Mouse (Mus musculus) embryonic facial prominence, embryonic 14.5 days (tissue): ENCODE results near the gene Timeless. TPM values are rescaled to one million over a fixed set of nuclear protein-coding genes. Genes with fewer than 3 reads are reported as not detected.
A peak's percentile ranks its signal among the peaks of the same experiment; 100 is the strongest.

Source experiments
- ATAC-seq: fragments of 200-750 bp; cut with Nextera tagmentation; 2 replicates; pipeline ENCODE4 v1.8.0; 2017; ENCODE audit warnings: low read depth, moderate number of reproducible peaks, moderate TSS enrichment
- DNase-seq: peaks from one replicate; pipeline ENCODE4 v3.0.0-alpha.2; 2015; ENCODE audit warnings: low spot score
- H3K27ac ChIP-seq: fragments of 300-500 bp; sonication (generic); replicated peaks from 2 replicates; pipeline ENCODE4 v1.5.1; 2014; ENCODE audit warnings: low read depth, mild to moderate bottlenecking, low read length, moderate library complexity
- H3K27me3 ChIP-seq: fragments of 300-500 bp; sonication (generic); replicated peaks from 2 replicates; pipeline ENCODE4 v1.6.1; 2014; ENCODE audit warnings: low read length; ENCODE audit not compliant: control insufficient read depth, insufficient read depth
- H3K36me3 ChIP-seq: fragments of 300-500 bp; sonication (generic); 2 replicates; pipeline ENCODE4 v1.6.1; 2014; ENCODE audit warnings: low read length, mixed read lengths; ENCODE audit not compliant: control insufficient read depth, insufficient read depth
- H3K4me1 ChIP-seq: fragments of 300-500 bp; sonication (generic); 2 replicates; pipeline ENCODE4 v1.6.1; 2014; ENCODE audit warnings: antibody characterized with exemption, low read length; ENCODE audit not compliant: control insufficient read depth, insufficient read depth
- H3K4me2 ChIP-seq: fragments of 300-500 bp; sonication (generic); 2 replicates; pipeline ENCODE4 v1.6.1; 2014; ENCODE audit warnings: low read depth, mild to moderate bottlenecking, low read length, moderate library complexity, mixed read lengths
- H3K4me3 ChIP-seq: fragments of 300-500 bp; sonication (generic); 2 replicates; pipeline ENCODE4 v1.5.1; 2014; ENCODE audit warnings: low read depth, mild to moderate bottlenecking, low read length
- H3K9ac ChIP-seq: fragments of 300-500 bp; sonication (generic); 2 replicates; pipeline ENCODE4 v1.6.1; 2014; ENCODE audit warnings: low read depth, mild to moderate bottlenecking, low read length, moderate library complexity, mixed read lengths
- H3K9me3 ChIP-seq: fragments of 300-500 bp; sonication (generic); 2 replicates; pipeline ENCODE4 v1.6.1; 2016; ENCODE audit warnings: low read length; ENCODE audit not compliant: control insufficient read depth
- WGBS: fragments of 180-500 bp; shearing (Covaris S2); extraction: QIAGEN DNeasy Blood & Tissue Kit; methylation state at CpG from one replicate; pipeline ENCODE4 v1.1.7; 2014; 5-methylcytosine and 5-hydroxymethylcytosine counted together
- polyA plus RNA-seq: library from polyadenylated mRNA; unstranded; fragments of >200 nt; fragmentation: Nextera tagmentation; extraction: Ambion mirVana; gene quantifications from 2 replicates; pipeline ENCODE4 v1.2.1, GENCODE M21; 2014

The Timeless gene
- polyA plus RNA-seq, 1 experiment from 2014 or later: 35.4 TPM

GRCm38 (mm10) chr10:128298702-128299171 is 66.9 kb downstream of the Timeless start, which contains the start of gene Il23a:
TSS of gene Il23a (minus strand) at chr10:128298752.
- Histone ChIP-seq H3K9me3 (no peaks in the 10 kb centered on the region), H3K36me3 (no peaks in the 10 kb centered on the region), H3K4me2 (no peak within 1 kb of the TSS), H3K27ac (no peak within 1 kb of the TSS), H3K9ac (peak within 1 kb of the TSS; percentile 26; the same call in 1 of the 2 replicates), H3K4me3 (no peak within 1 kb of the TSS), H3K4me1 (peaks cover 6% of the 10 kb centered on the region; the same call in 1 of the 2 replicates), H3K27me3 (no peaks in the 10 kb centered on the region)
- DNase-seq (no peak), ATAC-seq (no peak)
- 79% methylated on average over 11 of the region's 11 CpGs for WGBS

GRCm38 (mm10) chr10:128302357-128302756 is 70.5 kb downstream of the Timeless start:
- 34% methylated on average over 3 of the region's 3 CpGs for WGBS
- peak overlapping the region; percentile 97 for H3K27ac ChIP-seq
- peak overlapping the region; percentile 78 for H3K4me2 ChIP-seq
- H3K36me3 ChIP-seq: 0 out of 2 replicates have a peak, but pooled peaks cover 7% of the 10 kb centered on the region
- H3K27me3 ChIP-seq: no peaks in the 10 kb centered on the region
- H3K4me1 ChIP-seq: peaks cover 13% of the 10 kb centered on the region; the same call in 1 of the 2 replicates
- no peak for DNase-seq
- ATAC-seq: no peak
- H3K4me3 ChIP-seq: peak overlapping the region; percentile 71
- H3K9me3 ChIP-seq: no peaks in the 10 kb centered on the region
- peak overlapping the region; percentile 90 for H3K9ac ChIP-seq

Other genes starting within 250 kb of the Timeless start
- 0.75 TPM in 1 of 2 replicates, not detected in the other for gene Hsd17b6, start 224.5 kb upstream of the Timeless start, polyA plus RNA-seq
- gene Prim1, start 216.9 kb upstream of the Timeless start, polyA plus RNA-seq: 61.6 and 69.4 TPM in 2 replicates
- 847 and 859 TPM in 2 replicates for gene Naca, start 196.5 kb upstream of the Timeless start, polyA plus RNA-seq
- gene Ptges3, start 173.1 kb upstream of the Timeless start, polyA plus RNA-seq: 450 and 475 TPM in 2 replicates
- gene Atp5b, start 148.8 kb upstream of the Timeless start, polyA plus RNA-seq: 2,069 and 2,210 TPM in 2 replicates
- 15.7 and 18.8 TPM in 2 replicates for gene Baz2a, start 140.5 kb upstream of the Timeless start, polyA plus RNA-seq
- gene Rbms2, start 51.8 kb upstream of the Timeless start, polyA plus RNA-seq: 31.3 and 32.4 TPM in 2 replicates
- gene Gls2, start 37.6 kb upstream of the Timeless start, polyA plus RNA-seq: 1.1 and 2.6 TPM in 2 replicates
- 30.8 and 35.8 TPM in 2 replicates for gene Spryd4, start 20.3 kb upstream of the Timeless start, polyA plus RNA-seq
- gene Mip, start 6.2 kb upstream of the Timeless start, polyA plus RNA-seq: 0.15 and 0.35 TPM in 2 replicates
- gene Apon, start 22.0 kb downstream of the Timeless start, polyA plus RNA-seq: 0.24 and 0.30 TPM in 2 replicates
- not detected in 2 replicates for gene Apof, start 36.6 kb downstream of the Timeless start, polyA plus RNA-seq
- 13.4 and 13.5 TPM in 2 replicates for gene Stat2, start 38.5 kb downstream of the Timeless start, polyA plus RNA-seq
- gene Il23a, start 66.7 kb downstream of the Timeless start, polyA plus RNA-seq: 0.20 and 0.29 TPM in 2 replicates
- 23.6 and 23.8 TPM in 2 replicates for gene Pan2, start 71.3 kb downstream of the Timeless start, polyA plus RNA-seq
- 350 and 364 TPM in 2 replicates for gene Cnpy2, start 90.4 kb downstream of the Timeless start, polyA plus RNA-seq
- 199 and 201 TPM in 2 replicates for gene Cs, start 105.7 kb downstream of the Timeless start, polyA plus RNA-seq
- 15.6 and 16.8 TPM in 2 replicates for gene Coq10a, start 136.9 kb downstream of the Timeless start, polyA plus RNA-seq
- 11.9 and 12.7 TPM in 2 replicates for gene Ankrd52, start 145.1 kb downstream of the Timeless start, polyA plus RNA-seq
- gene Slc39a5, start 169.2 kb downstream of the Timeless start, polyA plus RNA-seq: 0.11 and 0.13 TPM in 2 replicates
- 61.9 and 63.3 TPM in 2 replicates for gene Nabp2, start 179.4 kb downstream of the Timeless start, polyA plus RNA-seq
- gene Rnf41, start 179.6 kb downstream of the Timeless start, polyA plus RNA-seq: 35.2 and 36.1 TPM in 2 replicates
- gene Smarcc2, start 227.2 kb downstream of the Timeless start, polyA plus RNA-seq: 84.1 and 91.4 TPM in 2 replicates